Mouse (Mus musculus): Measurements from ENCODE around the gene Cdk5rap3. TPM values are rescaled to one million over a fixed set of nuclear protein-coding genes. Genes with fewer than 3 reads are reported as not detected.

Cdk5rap3 gene
- total and polyA plus RNA-seq, 3 experiments = 31.7 to 63.6 (median 59.3) TPM

DNA sequence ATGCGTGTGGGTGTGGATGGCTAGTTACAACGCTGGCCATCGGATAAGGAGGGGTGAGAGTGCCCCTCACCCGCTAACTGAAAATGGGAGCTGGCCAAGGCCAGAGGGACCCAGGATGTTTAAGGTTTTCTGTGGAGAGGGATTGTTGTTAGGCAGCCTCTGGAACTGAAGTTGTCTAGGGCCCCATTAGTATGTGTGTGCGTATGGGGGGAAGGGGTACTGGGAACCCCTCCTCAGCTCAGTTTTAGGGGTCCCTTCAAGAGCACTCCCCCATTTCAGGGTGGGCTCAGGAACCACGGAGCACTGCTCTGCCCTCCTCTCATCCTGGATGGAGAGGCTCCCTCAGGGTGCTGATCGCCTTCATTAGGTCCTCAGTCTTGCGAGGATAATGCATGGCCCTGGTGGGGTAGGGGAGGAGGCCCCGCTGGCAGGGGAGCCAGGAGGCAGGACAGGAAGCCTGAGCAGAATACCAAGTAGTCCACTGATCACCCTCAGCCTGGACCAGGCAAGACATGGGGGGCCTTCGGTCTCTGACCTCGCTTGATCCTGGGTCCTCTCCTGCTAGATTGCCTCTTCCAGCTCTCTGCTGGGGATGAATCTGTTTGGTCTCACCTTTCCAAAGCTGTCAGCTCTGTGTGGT lies 23.0 kb downstream of the Cdk5rap3 start:
- H3K36me3 ChIP-seq (replicated peaks) = no peaks in the 10 kb centered on the region
- peaks cover 49% of the 10 kb centered on the region for H3K27me3 ChIP-seq (ENCODE audit: insufficient read depth, low read length)
- no peaks in the 10 kb centered on the region for H3K9me3 ChIP-seq (replicated peaks)
- no peak for DNase-seq (ENCODE audit: low spot score)
- ATAC-seq (ENCODE audit: extremely low read depth, insufficient number of reproducible peaks, low FRiP score, poor library complexity, severe bottlenecking) = no peak
- TF ChIP-seq GATA2 (IDR thresholded peaks at IDR 0.05; ENCODE audit: borderline replicate concordance, low read depth, low read length) (no peak), GATA1 (IDR thresholded peaks at IDR 0.05; ENCODE audit: borderline replicate concordance, low read length) (no peak), CTCF (IDR thresholded peaks at IDR 0.05; ENCODE audit: low read depth, low read length) (no peak), POLR2AphosphoS5 (IDR thresholded peaks at IDR 0.05; ENCODE audit: insufficient replicate concordance, low read depth, low read length) (no peak), TAL1 (conservative IDR thresholded peaks at IDR 0.05; ENCODE audit: low read depth, low read length) (no peak)
- H3K4me1 ChIP-seq (ENCODE audit: insufficient read depth, low read depth, low read length) = no peaks in the 10 kb centered on the region
- H3K4me3 ChIP-seq (ENCODE audit: low read depth, low read length) = no peak overlapping the region

DNA sequence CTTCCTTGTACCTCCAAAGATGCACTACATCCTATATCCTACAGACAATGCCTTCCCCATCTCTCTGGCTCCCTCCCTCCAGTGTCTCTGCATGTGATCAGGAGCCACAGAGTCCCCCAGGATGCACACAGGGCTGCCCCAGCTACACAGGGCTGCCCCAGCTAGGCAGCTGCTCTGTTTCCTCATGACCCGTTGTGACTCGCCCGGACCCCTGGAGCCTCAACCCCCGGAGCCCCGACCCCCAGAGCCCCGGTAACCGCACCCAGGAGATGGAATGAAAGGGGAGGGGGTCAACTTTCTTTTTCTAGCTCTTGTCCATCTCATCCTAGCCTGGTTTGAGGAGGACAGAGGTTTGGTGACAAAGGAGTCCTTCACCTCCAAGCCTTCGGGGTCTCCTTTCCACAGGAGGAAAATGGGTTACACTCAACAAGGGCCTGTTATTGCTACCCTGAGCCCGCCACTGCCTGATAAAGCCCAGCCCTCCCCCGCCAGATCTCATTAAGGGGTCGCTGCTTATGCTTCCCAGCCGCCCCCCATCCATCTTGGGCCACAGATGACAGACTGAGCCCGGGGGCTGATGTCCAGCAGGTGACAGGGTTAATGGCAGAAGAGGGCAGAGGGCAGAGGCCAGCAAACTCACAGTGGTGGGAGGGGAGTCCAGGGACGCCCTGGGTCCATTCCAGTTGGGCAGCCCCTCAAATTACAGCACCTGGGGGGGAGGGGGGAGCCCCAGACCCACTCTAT lies 24.3 kb downstream of the Cdk5rap3 start:
- Histone ChIP-seq H3K36me3 (replicated peaks) (no peaks in the 10 kb centered on the region), H3K4me1 (ENCODE audit: insufficient read depth, low read depth, low read length) (0 out of 2 replicates have a peak, but pooled peaks cover 1% of the 10 kb centered on the region), H3K27me3 (ENCODE audit: insufficient read depth, low read length) (peaks cover 53% of the 10 kb centered on the region), H3K9me3 (replicated peaks) (no peaks in the 10 kb centered on the region), H3K4me3 (ENCODE audit: low read depth, low read length) (no peak overlapping the region)
- ATAC-seq (ENCODE audit: extremely low read depth, insufficient number of reproducible peaks, low FRiP score, poor library complexity, severe bottlenecking) (no peak), DNase-seq (ENCODE audit: low spot score) (no peak)
- TF ChIP-seq TAL1 (conservative IDR thresholded peaks at IDR 0.05; ENCODE audit: low read depth, low read length) (no peak), GATA1 (IDR thresholded peaks at IDR 0.05; ENCODE audit: borderline replicate concordance, low read length) (no peak), POLR2AphosphoS5 (IDR thresholded peaks at IDR 0.05; ENCODE audit: insufficient replicate concordance, low read depth, low read length) (no peak), GATA2 (IDR thresholded peaks at IDR 0.05; ENCODE audit: borderline replicate concordance, low read depth, low read length) (no peak), CTCF (IDR thresholded peaks at IDR 0.05; ENCODE audit: low read depth, low read length) (no peak)

DNA sequence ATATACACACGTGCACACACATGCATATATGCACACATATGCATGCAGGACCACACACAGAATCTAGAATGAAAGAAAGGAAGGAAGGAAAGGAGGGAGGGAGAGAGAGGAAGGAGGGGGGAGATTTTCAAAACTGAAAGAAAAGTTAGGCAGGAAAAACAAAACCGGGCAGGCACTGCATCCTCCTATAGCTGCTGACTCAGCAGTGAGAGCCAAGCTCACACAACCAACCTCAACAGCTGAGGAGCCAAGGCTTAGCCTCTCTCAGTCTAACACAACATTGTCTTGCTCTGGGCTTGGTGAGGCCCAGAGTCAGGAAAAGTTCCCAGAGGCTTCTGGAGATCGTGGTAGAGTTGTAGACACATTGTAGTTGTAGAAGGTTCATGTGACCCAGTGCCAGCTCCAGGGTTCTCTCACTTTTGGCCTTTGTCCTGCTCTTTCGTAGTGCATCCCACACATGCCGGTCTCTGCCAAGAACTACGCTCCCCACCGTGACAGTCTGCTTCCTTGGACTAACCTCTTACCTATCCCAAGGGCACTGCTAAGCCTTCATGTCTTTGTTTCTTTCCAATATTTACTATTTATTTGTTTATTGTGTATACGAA lies 29.3 kb downstream of the Cdk5rap3 start:
- DNase-seq (ENCODE audit: low spot score) (no peak), ATAC-seq (ENCODE audit: extremely low read depth, insufficient number of reproducible peaks, low FRiP score, poor library complexity, severe bottlenecking) (no peak)
- 0 out of 2 replicates have a peak, but pooled peaks cover 4% of the 10 kb centered on the region for H3K4me1 ChIP-seq (ENCODE audit: insufficient read depth, low read depth, low read length)
- H3K9me3 ChIP-seq (replicated peaks) = no peaks in the 10 kb centered on the region
- TF ChIP-seq CTCF (IDR thresholded peaks at IDR 0.05; ENCODE audit: low read depth, low read length) (no peak), GATA1 (IDR thresholded peaks at IDR 0.05; ENCODE audit: borderline replicate concordance, low read length) (no peak), POLR2AphosphoS5 (IDR thresholded peaks at IDR 0.05; ENCODE audit: insufficient replicate concordance, low read depth, low read length) (no peak), TAL1 (conservative IDR thresholded peaks at IDR 0.05; ENCODE audit: low read depth, low read length) (no peak), GATA2 (IDR thresholded peaks at IDR 0.05; ENCODE audit: borderline replicate concordance, low read depth, low read length) (no peak)
- no peak overlapping the region for H3K4me3 ChIP-seq (ENCODE audit: low read depth, low read length)
- H3K36me3 ChIP-seq (replicated peaks) = no peaks in the 10 kb centered on the region
- H3K27me3 ChIP-seq (ENCODE audit: insufficient read depth, low read length) = peaks cover 75% of the 10 kb centered on the region

DNA sequence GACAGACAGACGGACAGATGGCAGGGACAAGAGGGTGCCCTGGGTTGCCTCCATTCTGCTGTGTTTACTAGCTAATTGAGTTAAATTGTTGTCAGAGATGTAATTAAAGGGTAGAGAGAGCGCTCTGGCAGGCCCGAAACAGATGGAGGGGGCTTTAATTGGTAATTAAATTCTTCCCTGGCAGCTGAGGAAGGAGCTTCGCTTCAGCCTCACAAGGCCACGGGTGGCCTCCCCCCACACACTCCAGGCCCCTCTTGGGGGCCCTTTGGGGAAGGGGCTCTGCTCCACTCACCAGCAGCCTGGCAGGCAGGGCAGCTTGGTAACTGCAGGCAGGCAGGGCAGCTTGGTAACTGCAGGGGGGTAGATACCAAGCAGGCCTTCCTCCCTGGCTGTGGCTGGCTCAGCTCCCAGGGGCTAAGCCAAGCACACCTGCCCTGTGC lies 30.4 kb downstream of the Cdk5rap3 start:
- Histone ChIP-seq H3K4me3 (ENCODE audit: low read depth, low read length) (no peak overlapping the region), H3K27me3 (ENCODE audit: insufficient read depth, low read length) (peaks cover 68% of the 10 kb centered on the region), H3K36me3 (replicated peaks) (no peaks in the 10 kb centered on the region), H3K4me1 (ENCODE audit: insufficient read depth, low read depth, low read length) (0 out of 2 replicates have a peak, but pooled peaks cover 4% of the 10 kb centered on the region), H3K9me3 (replicated peaks) (no peaks in the 10 kb centered on the region)
- ATAC-seq (ENCODE audit: extremely low read depth, insufficient number of reproducible peaks, low FRiP score, poor library complexity, severe bottlenecking) (no peak), DNase-seq (ENCODE audit: low spot score) (no peak)
- TF ChIP-seq TAL1 (conservative IDR thresholded peaks at IDR 0.05; ENCODE audit: low read depth, low read length) (no peak), POLR2AphosphoS5 (IDR thresholded peaks at IDR 0.05; ENCODE audit: insufficient replicate concordance, low read depth, low read length) (no peak), GATA2 (IDR thresholded peaks at IDR 0.05; ENCODE audit: borderline replicate concordance, low read depth, low read length) (no peak), CTCF (IDR thresholded peaks at IDR 0.05; ENCODE audit: low read depth, low read length) (no peak), GATA1 (IDR thresholded peaks at IDR 0.05; ENCODE audit: borderline replicate concordance, low read length) (no peak)

DNA sequence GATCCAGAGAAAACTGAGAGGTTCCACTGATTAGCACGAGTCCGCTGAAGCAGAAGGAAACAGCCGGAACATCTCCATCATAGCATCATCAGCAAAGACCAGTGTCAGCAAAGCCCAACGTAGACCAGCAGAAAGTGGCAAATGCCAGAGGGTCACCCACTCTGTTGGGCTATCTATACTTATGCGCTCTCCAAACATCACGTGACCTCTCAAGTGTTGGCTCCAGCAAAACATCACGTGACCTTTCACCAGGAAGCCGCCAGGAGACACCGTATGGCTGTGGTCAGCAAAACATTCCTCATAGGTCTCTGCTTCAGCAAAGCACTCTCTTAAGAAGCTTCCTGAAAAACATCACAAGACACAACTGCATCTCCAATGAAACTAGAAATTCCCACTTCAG lies 36.0 kb downstream of the Cdk5rap3 start:
- peaks cover 3% of the 10 kb centered on the region; the same call in 1 of the 2 replicates for H3K4me1 ChIP-seq (ENCODE audit: insufficient read depth, low read depth, low read length)

DNA sequence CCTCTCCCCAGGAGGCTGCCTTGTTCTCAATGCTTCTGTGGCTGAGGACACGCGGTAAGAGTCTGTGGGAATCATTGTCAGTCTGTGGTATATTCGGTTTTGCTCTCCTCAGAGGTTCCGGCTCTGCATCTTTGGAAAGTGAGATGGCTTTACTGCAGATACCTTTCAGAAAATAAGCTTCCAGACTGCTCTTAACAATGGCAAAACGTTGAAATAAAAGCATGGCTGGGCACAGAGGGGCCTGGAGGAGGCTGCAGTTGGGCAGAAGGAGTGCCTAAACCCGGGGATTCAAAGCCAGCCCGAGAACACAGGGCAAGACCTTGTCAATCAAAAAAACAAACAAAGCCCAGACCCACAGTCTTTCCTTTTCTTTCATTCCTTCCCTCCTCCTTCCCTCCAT lies 36.9 kb downstream of the Cdk5rap3 start:
- Histone ChIP-seq H3K4me1 (ENCODE audit: insufficient read depth, low read depth, low read length) (peaks cover 3% of the 10 kb centered on the region; the same call in 1 of the 2 replicates), H3K27me3 (ENCODE audit: insufficient read depth, low read length) (peaks cover 70% of the 10 kb centered on the region), H3K4me3 (ENCODE audit: low read depth, low read length) (no peak overlapping the region), H3K9me3 (replicated peaks) (no peaks in the 10 kb centered on the region), H3K36me3 (replicated peaks) (no peaks in the 10 kb centered on the region)
- TF ChIP-seq POLR2AphosphoS5 (IDR thresholded peaks at IDR 0.05; ENCODE audit: insufficient replicate concordance, low read depth, low read length) (no peak), GATA2 (IDR thresholded peaks at IDR 0.05; ENCODE audit: borderline replicate concordance, low read depth, low read length) (no peak), TAL1 (conservative IDR thresholded peaks at IDR 0.05; ENCODE audit: low read depth, low read length) (no peak), CTCF (IDR thresholded peaks at IDR 0.05; ENCODE audit: low read depth, low read length) (no peak), GATA1 (IDR thresholded peaks at IDR 0.05; ENCODE audit: borderline replicate concordance, low read length) (no peak)
- DNase-seq (ENCODE audit: low spot score) (no peak), ATAC-seq (ENCODE audit: extremely low read depth, insufficient number of reproducible peaks, low FRiP score, poor library complexity, severe bottlenecking) (no peak)

More for the DNA sequence above, 36.0 kb downstream of the Cdk5rap3 start:
- no peak for DNase-seq (ENCODE audit: low spot score)
- TF ChIP-seq TAL1 (conservative IDR thresholded peaks at IDR 0.05; ENCODE audit: low read depth, low read length) (no peak), POLR2AphosphoS5 (IDR thresholded peaks at IDR 0.05; ENCODE audit: insufficient replicate concordance, low read depth, low read length) (no peak), GATA2 (IDR thresholded peaks at IDR 0.05; ENCODE audit: borderline replicate concordance, low read depth, low read length) (no peak)
- H3K27me3 ChIP-seq (ENCODE audit: insufficient read depth, low read length) = peaks cover 72% of the 10 kb centered on the region
- no peaks in the 10 kb centered on the region for H3K36me3 ChIP-seq (replicated peaks)
- no peak for ATAC-seq (ENCODE audit: extremely low read depth, insufficient number of reproducible peaks, low FRiP score, poor library complexity, severe bottlenecking)
- H3K9me3 ChIP-seq (replicated peaks) = no peaks in the 10 kb centered on the region
- no peak overlapping the region for H3K4me3 ChIP-seq (ENCODE audit: low read depth, low read length)
